Mouse (Mus musculus): ENCODE measurements at regions not wholly inside any gene's neighbourhood (a gene's known extent, or its start where the extent isn't known, plus 50 kb on each side); places are given as distances from the start of the nearest gene placed in this dataset.
"Not testable (repeated sequence)": the region's sequence is repeated elsewhere in the genome, so short reads cannot be mapped to it uniquely, and the experiment has no call there.

GRCm38 (mm10) chr3:21931951-21932350 is 144.5 kb upstream of the Tbl1xr1 start:
- no peaks in the 10 kb centered on the region for H3K36me3 ChIP-seq (replicated peaks in 1 of 2; ENCODE audit: control insufficient read depth in 1 of 2, insufficient read depth in 1 of 2, low read length in 1 of 2)
- no peak overlapping the region for H3K4me2 ChIP-seq (ENCODE audit: insufficient read depth, low read depth, poor library complexity, severe bottlenecking)
- dilution Hi-C loops (cut with MboI; ENCODE audit: extremely low pct_ligation_motif_present, extremely low pct_unique_long_range_greater_than_20kb, low sequenced_read_pairs) (no loop called here), in situ Hi-C loops (cut with MboI; ENCODE audit: low pct_ligation_motif_present, low pct_unique_long_range_greater_than_20kb, low sequenced_read_pairs) (loop anchor here (10.0 to 25.0 kb wide), 3 partner anchors 213 to 1270 kb away; no protein-coding TSS in a partner anchor)
- TF ChIP-seq ZC3H11A (IDR thresholded peaks at IDR 0.05; ENCODE audit: low read depth, low read length) (no peak), ZKSCAN1 (IDR thresholded peaks at IDR 0.05; ENCODE audit: borderline replicate concordance, low read depth, low read length) (no peak), MEF2A (IDR thresholded peaks at IDR 0.05; ENCODE audit: borderline replicate concordance, low read depth, low read length) (no peak), E2F4 (IDR thresholded peaks at IDR 0.05; ENCODE audit: insufficient replicate concordance, low read depth, low read length) (no peak), SIN3A (IDR thresholded peaks at IDR 0.05; ENCODE audit: low read length) (no peak), NRF1 (IDR thresholded peaks at IDR 0.05; ENCODE audit: low read depth, low read length) (no peak), JUN (IDR thresholded peaks at IDR 0.05; ENCODE audit: insufficient read depth, low read depth, low read length) (no peak), CTCF (conservative IDR thresholded peaks at IDR 0.05 in 1 of 2, IDR thresholded peaks at IDR 0.05 in 1 of 2; ENCODE audit: low read depth in 2 of 2, low read length in 2 of 2) (no peak), IRF4 (IDR thresholded peaks at IDR 0.05; ENCODE audit: low read depth, low read length) (no peak), TBP (conservative IDR thresholded peaks at IDR 0.05; ENCODE audit: low read depth, low read length) (no peak), MAFK (IDR thresholded peaks at IDR 0.05; ENCODE audit: insufficient replicate concordance, low read length) (no peak), ZNF384 (IDR thresholded peaks at IDR 0.05; ENCODE audit: low read depth, low read length) (no peak), USF1 (IDR thresholded peaks at IDR 0.05; ENCODE audit: low read depth, low read length) (no peak), ETS1 (conservative IDR thresholded peaks at IDR 0.05; ENCODE audit: low read depth, low read length) (no peak), MAX (IDR thresholded peaks at IDR 0.05; ENCODE audit: low read length) (no peak)
- H3K4me1 ChIP-seq (ENCODE audit: control insufficient read depth in 1 of 2, insufficient read depth in 2 of 2): peaks cover 8 to 48% of the 10 kb centered on the region in 2 experiments
- H3K4me3 ChIP-seq (replicated peaks in 1 of 3; ENCODE audit: low read depth in 2 of 3, low read length in 2 of 3, poor library complexity in 1 of 3): no peak overlapping the region
- no peak overlapping the region for H3K9ac ChIP-seq (ENCODE audit: insufficient read depth, low read depth)
- H3K27me3 ChIP-seq (replicated peaks): no peaks in the 10 kb centered on the region
- no peak overlapping the region for H3K27ac ChIP-seq (ENCODE audit: insufficient read depth, low read depth)
- H3K79me2 ChIP-seq (replicated peaks; ENCODE audit: control insufficient read depth, extremely low read depth, insufficient read depth, poor library complexity, severe bottlenecking): no peaks in the 10 kb centered on the region
- no peak for DNase-seq (ENCODE audit: extremely low read depth)
- no peaks in the 10 kb centered on the region for H3K9me3 ChIP-seq (replicated peaks; ENCODE audit: low read length)

- dilution Hi-C loops (cut with MboI; ENCODE audit: extremely low pct_ligation_motif_present, extremely low pct_unique_long_range_greater_than_20kb, low sequenced_read_pairs); DNase-seq (ENCODE audit: extremely low read depth); H3K27me3 ChIP-seq (replicated peaks); H3K27ac ChIP-seq (ENCODE audit: insufficient read depth, low read depth); H3K9me3 ChIP-seq (replicated peaks; ENCODE audit: low read length); H3K79me2 ChIP-seq (replicated peaks; ENCODE audit: control insufficient read depth, extremely low read depth, insufficient read depth, poor library complexity, severe bottlenecking); H3K4me3 ChIP-seq (replicated peaks in 1 of 3; ENCODE audit: low read depth in 2 of 3, low read length in 2 of 3, poor library complexity in 1 of 3); H3K36me3 ChIP-seq (replicated peaks in 1 of 2; ENCODE audit: control insufficient read depth in 1 of 2, insufficient read depth in 1 of 2, low read length in 1 of 2): not testable (repeated sequence)
- TF ChIP-seq MEF2A (IDR thresholded peaks at IDR 0.05; ENCODE audit: borderline replicate concordance, low read depth, low read length) (peak; percentile 61), SIN3A (IDR thresholded peaks at IDR 0.05; ENCODE audit: low read length) (peak; percentile 58), E2F4 (IDR thresholded peaks at IDR 0.05; ENCODE audit: insufficient replicate concordance, low read depth, low read length) (peak; percentile 57; the same call in 1 of the 2 replicates), TCF12 (IDR thresholded peaks at IDR 0.05; ENCODE audit: low read depth, low read length) (peak; percentile 41; the same call in 1 of the 2 replicates), IRF4 (IDR thresholded peaks at IDR 0.05; ENCODE audit: low read depth, low read length) (peak; percentile 23; the same call in 1 of the 2 replicates), MXI1 (IDR thresholded peaks at IDR 0.05; ENCODE audit: low read depth, low read length) (peak; percentile 82), MYC (IDR thresholded peaks at IDR 0.05; ENCODE audit: low read depth, low read length) (peak; percentile 94), MAX (IDR thresholded peaks at IDR 0.05; ENCODE audit: low read length) (peak; percentile 94), ETS1 (conservative IDR thresholded peaks at IDR 0.05; ENCODE audit: low read depth, low read length) (0 out of 2 replicates have a peak, but pooled peaks have one; percentile 8), RAD21 (IDR thresholded peaks at IDR 0.05; ENCODE audit: low read depth, low read length) (peak; percentile 32), SMC3 (IDR thresholded peaks at IDR 0.05; ENCODE audit: low read depth, low read length) (peak; percentile 26), USF1 (IDR thresholded peaks at IDR 0.05; ENCODE audit: low read depth, low read length) (0 out of 2 replicates have a peak, but pooled peaks have one; percentile 8), CTCF (conservative IDR thresholded peaks at IDR 0.05 in 1 of 2, IDR thresholded peaks at IDR 0.05 in 1 of 2; ENCODE audit: low read depth in 2 of 2, low read length in 2 of 2) (peak in 1 of 2 experiments; percentile 37; a peak in 1 of 4 replicates), CHD2 (IDR thresholded peaks at IDR 0.05; ENCODE audit: low read length) (peak; percentile 70)
- H3K9ac ChIP-seq (ENCODE audit: insufficient read depth, low read depth): 0 out of 2 replicates have a peak overlapping the region, but pooled peaks have one; percentile 9
- peaks cover 10 to 56% of the 10 kb centered on the region in 2 experiments for H3K4me1 ChIP-seq (ENCODE audit: control insufficient read depth in 1 of 2, insufficient read depth in 2 of 2)
- in situ Hi-C loops (cut with MboI; ENCODE audit: low pct_ligation_motif_present, low pct_unique_long_range_greater_than_20kb, low sequenced_read_pairs): loop anchor here (10.0 to 25.0 kb wide), 3 partner anchors 212 to 1270 kb away; no protein-coding TSS in a partner anchor
- H3K4me2 ChIP-seq (ENCODE audit: insufficient read depth, low read depth, poor library complexity, severe bottlenecking): peak overlapping the region; percentile 58; the same call in 1 of the 2 replicates
Measured at GRCm38 (mm10) chr3:21932696-21933095, 143.8 kb upstream of the Tbl1xr1 start.

Measured in CH12.LX (cell line).